Mouse (Mus musculus): ENCODE results near the gene Slamf7.

Slamf7 gene

DNA sequence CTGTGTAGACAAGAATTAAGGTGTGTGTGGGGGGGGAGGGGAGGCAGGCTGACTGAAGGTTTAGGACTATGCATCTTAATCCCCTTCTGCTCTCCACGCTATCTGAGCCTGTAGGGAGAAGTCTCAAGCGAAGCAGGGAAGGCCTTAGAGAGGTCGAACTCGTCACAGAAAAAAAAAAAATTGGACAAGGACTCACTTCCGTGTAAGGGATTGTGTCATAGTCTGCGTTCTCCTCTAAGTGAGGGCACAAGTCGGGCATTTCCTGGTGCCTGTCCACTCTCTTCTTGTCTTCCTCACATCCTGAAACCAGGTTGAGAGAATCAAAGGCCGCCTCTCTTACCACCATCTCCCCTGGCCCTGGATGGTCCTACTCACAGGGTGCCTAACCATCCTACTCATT, 15.7 kb downstream of the Slamf7 start:
- DNase-seq (ENCODE audit: low read depth, low spot score): no peak

DNA sequence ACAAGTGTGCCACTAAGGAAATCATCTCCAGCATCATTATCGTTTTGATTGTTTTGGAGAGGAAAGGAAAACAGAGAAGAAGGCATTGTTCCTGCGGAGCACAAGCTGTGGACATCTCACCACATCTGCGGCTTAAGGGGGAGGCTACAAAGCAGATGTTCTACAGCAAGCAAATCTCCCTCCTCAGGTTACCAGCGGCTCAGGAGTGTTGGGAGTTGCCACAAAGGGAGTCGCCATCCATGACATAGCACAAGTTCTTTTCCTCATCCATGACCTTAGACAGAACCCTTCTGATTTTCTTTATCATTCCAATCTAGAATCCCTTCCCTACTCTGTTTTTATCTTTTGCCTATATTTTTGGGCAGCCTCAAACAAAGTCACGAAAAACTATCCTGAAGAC, 17.1 kb downstream of the Slamf7 start:
- DNase-seq (ENCODE audit: low read depth, low spot score): no peak

DNA sequence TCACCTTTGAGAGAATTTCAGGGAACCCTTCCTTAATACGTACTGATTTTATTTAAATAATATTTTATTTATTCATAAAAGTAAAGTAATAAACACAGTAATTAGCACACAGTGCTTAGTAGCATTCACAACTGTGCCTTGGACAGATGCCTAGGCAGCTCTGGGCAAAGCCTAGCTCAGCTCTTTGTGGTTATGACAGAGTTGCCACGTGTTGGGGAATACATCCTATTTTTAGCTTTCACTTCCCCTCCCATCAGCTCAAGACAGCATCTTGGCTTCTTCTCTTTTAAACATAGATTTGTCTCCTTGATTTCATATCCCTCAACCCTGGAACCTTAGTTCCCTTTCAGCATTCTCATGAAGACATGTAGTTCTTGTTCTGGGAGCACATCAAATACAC, 21.4 kb downstream of the Slamf7 start:
- DNase-seq (ENCODE audit: low read depth, low spot score): no peak

DNA sequence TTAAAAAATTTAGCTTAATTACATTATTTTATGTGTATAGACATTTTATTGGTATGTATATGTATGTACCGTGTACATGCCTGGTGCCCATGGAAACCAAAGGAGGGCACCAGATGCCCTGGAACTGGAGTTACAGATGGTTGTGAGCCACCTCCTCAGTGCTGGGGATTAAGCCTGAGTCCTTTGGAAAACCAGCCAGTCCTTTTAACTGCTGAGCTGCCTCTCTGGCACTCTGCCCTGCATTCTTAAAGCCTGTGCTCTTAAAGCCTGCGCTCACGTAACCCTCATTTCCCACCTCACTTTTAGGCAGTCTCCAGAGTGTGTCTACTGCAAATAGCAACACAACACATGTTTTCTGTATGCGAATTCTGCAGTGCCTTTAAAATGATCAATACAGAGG, 21.9 kb downstream of the Slamf7 start:
- DNase-seq (ENCODE audit: low read depth, low spot score): no peak

- DNase-seq (ENCODE audit: low read depth, low spot score): no peak
These were observed 22.8 kb downstream of the Slamf7 start for GRCm38 (mm10) chr1:171630041-171630440.

DNA sequence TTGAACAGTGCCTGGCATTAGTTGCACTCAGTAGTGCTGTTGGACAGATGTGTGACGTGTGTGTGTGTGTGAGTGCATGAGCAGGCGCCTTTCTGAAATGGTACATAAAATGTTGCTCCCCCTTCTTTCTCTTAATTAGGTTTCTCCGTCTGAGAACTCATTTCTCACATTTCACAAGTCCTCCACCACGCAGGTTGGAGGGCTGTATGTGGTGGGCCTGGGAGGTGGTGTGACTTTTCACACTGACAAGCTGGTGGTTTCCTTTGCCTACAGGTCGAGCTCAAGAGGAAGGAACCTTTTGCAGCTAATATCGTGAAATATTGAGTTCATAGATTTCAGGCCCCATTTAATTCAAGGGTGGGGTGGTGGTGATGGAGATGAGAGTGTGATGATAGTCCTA, 23.7 kb downstream of the Slamf7 start:
- DNase-seq (ENCODE audit: low read depth, low spot score): no peak

DNA sequence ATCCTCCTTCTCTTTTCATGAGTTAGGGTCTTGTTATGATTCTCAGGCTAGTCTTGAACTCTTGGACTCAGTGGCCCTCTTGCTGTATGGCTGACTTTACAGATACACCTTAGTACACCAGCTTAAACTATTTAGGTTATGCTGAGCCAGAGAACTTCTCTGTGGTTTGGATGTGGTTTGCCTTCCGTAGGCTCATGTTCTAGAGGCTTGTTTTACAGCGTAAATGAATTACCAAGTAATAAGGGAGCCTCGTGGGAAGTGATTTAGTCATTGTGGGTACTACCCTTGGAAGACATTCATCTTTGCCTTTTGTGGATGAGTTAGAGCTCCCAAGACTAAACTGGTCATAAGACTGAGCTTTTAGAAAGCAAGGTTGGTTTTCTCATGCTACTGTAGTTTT, 25.0 kb downstream of the Slamf7 start:
- no peak for DNase-seq (ENCODE audit: low read depth, low spot score)

DNA sequence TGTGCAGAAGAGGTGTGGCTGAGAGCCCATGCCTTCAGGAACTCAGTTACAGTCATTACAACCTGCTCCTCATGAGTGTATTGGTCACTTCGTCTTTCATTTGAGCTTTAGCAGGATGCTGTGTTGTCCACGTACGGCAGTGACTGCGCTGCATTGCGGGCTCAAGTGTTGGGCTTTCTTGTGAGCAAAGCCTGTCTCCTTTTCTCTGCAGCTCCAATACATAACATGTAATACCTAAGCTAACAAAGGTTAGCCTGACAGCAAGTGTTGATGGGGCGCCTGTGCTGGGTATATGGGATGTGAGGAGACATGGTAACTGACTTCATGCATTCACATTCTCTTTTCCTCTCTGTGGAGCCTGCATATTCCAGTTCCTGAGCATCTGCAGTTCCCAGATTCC, 32.7 kb downstream of the Slamf7 start:
- no peak for DNase-seq (ENCODE audit: low read depth, low spot score)

GRCm38 (mm10) chr1:171619645-171620044, 33.2 kb downstream of the Slamf7 start:
- DNase-seq (ENCODE audit: low read depth, low spot score): no peak

DNA sequence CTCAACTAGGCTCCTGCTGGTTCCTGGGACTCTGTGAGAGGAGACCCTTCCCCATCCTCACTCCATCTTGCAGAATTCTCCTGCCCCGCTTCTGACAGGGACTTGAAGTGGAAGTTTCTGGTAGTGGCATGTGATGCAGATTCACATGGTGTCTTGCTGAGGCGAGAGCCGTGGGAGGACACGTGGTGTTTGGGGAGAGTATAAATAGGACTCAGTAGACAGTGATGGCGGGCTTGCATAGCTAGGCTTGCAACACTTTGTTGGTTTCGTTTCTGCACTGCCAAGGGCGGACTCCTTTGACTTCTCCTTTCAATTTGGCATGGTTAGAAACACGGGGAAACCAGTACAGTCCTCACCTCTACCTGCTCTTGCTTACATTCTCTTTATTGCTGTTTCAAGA, 33.8 kb downstream of the Slamf7 start:
- DNase-seq (ENCODE audit: low read depth, low spot score): no peak

GRCm38 (mm10) chr1:171616881-171617515, 35.8 kb downstream of the Slamf7 start:
- DNase-seq (ENCODE audit: low read depth, low spot score): no peak

DNA sequence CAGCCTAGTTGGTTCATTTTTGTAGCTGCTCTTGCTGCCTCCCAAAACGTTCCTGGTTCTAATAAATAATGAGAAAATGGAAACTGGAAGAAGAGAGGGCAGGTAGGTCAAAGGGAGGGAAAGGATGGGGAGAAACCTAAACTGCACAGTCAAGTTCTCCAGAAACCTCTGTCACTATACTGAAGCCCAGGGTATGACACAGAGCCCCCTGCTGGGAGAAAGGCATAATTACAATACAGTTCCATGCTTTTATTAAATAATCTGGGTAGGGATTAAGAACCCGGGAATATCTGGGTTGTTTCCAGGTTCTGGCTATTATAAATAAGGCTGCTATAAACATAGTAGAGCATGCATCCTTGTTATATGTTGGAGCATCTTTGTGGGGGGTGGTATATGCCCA, 38.9 kb downstream of the Slamf7 start:
- DNase-seq (ENCODE audit: low read depth, low spot score): no peak

DNA sequence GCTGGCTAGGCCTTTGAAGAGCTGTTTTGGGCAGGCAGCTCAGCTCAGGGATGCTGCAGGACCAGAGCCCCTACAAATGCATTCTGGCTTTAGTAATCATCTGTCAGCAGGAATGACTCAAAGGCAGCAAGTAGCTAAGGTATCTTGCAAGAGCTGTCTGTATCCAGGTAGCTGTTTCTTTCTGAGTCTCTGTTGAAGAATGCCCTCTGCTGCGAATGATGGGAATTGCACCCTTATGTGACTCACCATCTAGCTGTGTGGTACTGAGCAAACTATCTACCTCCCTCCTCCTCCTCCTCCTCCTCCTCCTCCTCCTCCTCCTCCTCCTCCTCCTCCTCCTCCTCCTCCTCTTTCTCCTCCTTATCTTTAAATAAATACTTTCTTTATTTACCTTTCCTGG, 42.1 kb downstream of the Slamf7 start:
- DNase-seq (ENCODE audit: low read depth, low spot score): no peak

DNA sequence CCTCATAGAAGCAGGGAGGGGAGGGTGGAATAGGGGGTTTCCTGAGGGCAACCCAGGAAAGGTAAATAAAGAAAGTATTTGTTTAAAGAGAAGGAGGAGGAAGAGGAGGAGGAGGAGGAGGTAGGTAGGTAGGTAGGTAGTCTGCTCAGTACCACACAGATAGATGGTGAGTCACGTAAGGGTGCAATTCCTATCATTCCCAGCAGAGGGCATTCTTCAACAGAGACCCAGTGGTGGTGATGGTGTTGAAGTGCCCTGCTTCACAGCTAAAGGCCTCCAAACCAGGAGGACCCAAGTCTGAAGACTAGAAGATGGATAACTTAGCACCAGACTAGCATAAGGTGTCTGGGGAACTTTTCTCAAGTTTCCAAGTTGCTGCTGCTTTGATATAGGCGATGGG, 42.8 kb downstream of the Slamf7 start:
- DNase-seq (ENCODE audit: low read depth, low spot score): no peak

GRCm38 (mm10) chr1:171607176-171607575, 45.7 kb downstream of the Slamf7 start, which contains the start of gene Ly9:
Ly9 (minus strand) TSS chr1:171607410.
- no peak for DNase-seq (ENCODE audit: low read depth, low spot score)

DNA sequence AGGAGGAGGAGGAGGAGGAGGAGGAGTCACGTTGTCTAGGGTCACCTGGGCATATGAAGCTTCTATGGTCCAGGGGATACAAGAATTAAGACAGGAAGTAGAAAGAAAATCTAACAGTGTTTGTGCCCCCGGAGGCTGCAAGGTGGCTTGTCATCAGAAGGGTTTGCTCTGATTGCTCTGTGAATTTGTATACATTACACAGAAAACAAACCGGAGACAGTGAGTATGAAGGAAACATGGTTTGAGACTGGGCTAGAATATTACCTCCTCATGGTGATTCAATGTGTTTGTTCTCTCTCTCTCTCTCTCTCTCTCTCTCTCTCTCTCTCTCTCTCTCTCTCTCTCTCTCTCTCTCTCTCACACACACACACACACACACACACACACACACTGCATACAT, 46.2 kb downstream of the Slamf7 start:
- no peak for DNase-seq (ENCODE audit: low read depth, low spot score)

GRCm38 (mm10) chr1:171604686-171605085, 48.1 kb downstream of the Slamf7 start:
- no peak for DNase-seq (ENCODE audit: low read depth, low spot score)

DNA sequence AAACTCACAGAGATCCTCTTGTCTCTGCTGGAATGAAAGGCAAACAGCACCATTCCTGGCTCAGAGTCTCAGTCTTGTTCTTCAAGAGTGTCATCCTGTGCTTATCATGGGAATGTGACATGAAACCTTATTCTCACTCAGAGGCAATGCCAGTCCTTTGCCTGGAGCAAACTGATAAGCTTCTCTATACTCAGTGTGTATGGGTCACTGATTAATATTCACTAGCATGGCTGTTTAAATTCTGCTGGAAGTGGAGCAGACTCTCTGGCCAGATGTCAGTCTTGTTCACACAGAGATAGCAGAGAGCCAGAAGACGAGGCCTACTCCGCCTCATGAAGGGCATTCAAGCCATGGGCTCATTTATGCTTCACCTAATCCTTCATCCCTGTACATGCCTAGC, 68.3 kb downstream of the Slamf7 start:
- no peak for DNase-seq (ENCODE audit: low read depth, low spot score)
